In genomic region chr3:88138336-88139242, GRCm38 (mm10) we compare ENCODE assay signal across 8 mouse cellular contexts. TPM values are rescaled to one million over a fixed set of nuclear protein-coding genes. Genes with fewer than 3 reads are reported as not detected.
DNase-seq lines count a peak whose midpoint lies in the region; ATAC-seq lines count a peak whose summit lies in the region.

No protein-coding gene starts in this region.

- no peaks in the 10 kb centered on the region for H3K9me3 ChIP-seq in forebrain, embryonic 11.5 days (ENCODE audit: control insufficient read depth, low read length)
- no peaks in the 10 kb centered on the region for H3K9me3 ChIP-seq in heart, embryonic 16.5 days (replicated peaks; ENCODE audit: control insufficient read depth, low read length)
- no peaks in the 10 kb centered on the region for H3K9me3 ChIP-seq in liver, embryonic 15.5 days (replicated peaks)
- H3K9me3 ChIP-seq in neural tube, embryonic 12.5 days, result no peaks in the 10 kb centered on the region

- under 1% methylated on average over 32 of the region's 32 CpGs for WGBS in forebrain, embryonic 11.5 days
- under 1% methylated on average over 32 of the region's 32 CpGs for WGBS in heart, embryonic 16.5 days
- WGBS in liver, embryonic 15.5 days (ENCODE audit: insufficient replicate concordance), result under 1% methylated on average over 32 of the region's 32 CpGs
- under 1% methylated on average over 32 of the region's 32 CpGs for WGBS in neural tube, embryonic 12.5 days

- peak; percentile 89 for DNase-seq in c-Kit-positive CD71-negative TER-119-negative erythroid progenitor cells, embryonic 14.5 days (ENCODE audit: low read depth)
- DNase-seq in forebrain, embryonic 11.5 days (ENCODE audit: low spot score), result peak; percentile 95
- DNase-seq in kidney, postnatal 36 days, result peak; percentile 96 to 98
- peak; percentile 99 for DNase-seq in telencephalon, adult 2 months (ENCODE audit: low read depth, low spot score)

- H3K4me2 ChIP-seq in forebrain, embryonic 11.5 days (ENCODE audit: low read depth, low read length, severe bottlenecking), result peak overlapping the region; percentile 94
- peak overlapping the region; percentile 95 for H3K4me2 ChIP-seq in heart, embryonic 16.5 days (ENCODE audit: low read depth, low read length)
- H3K4me2 ChIP-seq in liver, embryonic 15.5 days, result peak overlapping the region; percentile 91
- peak overlapping the region; percentile 84 for H3K4me2 ChIP-seq in neural tube, embryonic 12.5 days (replicated peaks)

- H3K27ac ChIP-seq in forebrain, embryonic 11.5 days (ENCODE audit: low read depth, low read length), result peak overlapping the region; percentile 57
- peak overlapping the region; percentile 100 for H3K27ac ChIP-seq in heart, embryonic 16.5 days (ENCODE audit: low read length)
- H3K27ac ChIP-seq in liver, embryonic 15.5 days (replicated peaks), result peak overlapping the region; percentile 77
- peak overlapping the region; percentile 9; the same call in 1 of the 2 replicates for H3K27ac ChIP-seq in neural tube, embryonic 12.5 days

- ATAC-seq in CD4-positive, CD25-positive, alpha-beta regulatory T cell, adult 4 months, result peak; percentile 59
- peak; percentile 69 for ATAC-seq in forebrain, embryonic 11.5 days (replicated peaks; ENCODE audit: low FRiP score)
- peak; percentile 67 for ATAC-seq in heart, embryonic 16.5 days (replicated peaks; ENCODE audit: extremely low read depth, insufficient read depth, low FRiP score)
- ATAC-seq in liver, embryonic 15.5 days (ENCODE audit: insufficient read depth), result peak; percentile 31
- peak; percentile 70 for ATAC-seq in neural tube, embryonic 12.5 days (ENCODE audit: low FRiP score, low read depth)

- peak overlapping the region; percentile 60 for H3K4me3 ChIP-seq in forebrain, embryonic 11.5 days (ENCODE audit: low read depth, low read length)
- H3K4me3 ChIP-seq in heart, embryonic 16.5 days (ENCODE audit: low read length), result peak overlapping the region; percentile 64
- H3K4me3 ChIP-seq in liver, embryonic 15.5 days (replicated peaks), result peak overlapping the region; percentile 60
- peak overlapping the region; percentile 48 for H3K4me3 ChIP-seq in neural tube, embryonic 12.5 days

- peaks cover 21% of the 10 kb centered on the region for H3K27me3 ChIP-seq in forebrain, embryonic 11.5 days (ENCODE audit: control insufficient read depth, insufficient read depth, low read length)
- H3K27me3 ChIP-seq in heart, embryonic 16.5 days (ENCODE audit: control insufficient read depth, insufficient read depth, low read length), result no peaks in the 10 kb centered on the region
- H3K27me3 ChIP-seq in liver, embryonic 15.5 days, result peaks cover 18% of the 10 kb centered on the region; the same call in 1 of the 2 replicates
- H3K27me3 ChIP-seq in neural tube, embryonic 12.5 days (replicated peaks), result peaks cover 15% of the 10 kb centered on the region

- peak overlapping the region; percentile 69 for H3K9ac ChIP-seq in forebrain, embryonic 11.5 days (ENCODE audit: low read length)
- peak overlapping the region; percentile 77 for H3K9ac ChIP-seq in heart, embryonic 16.5 days (ENCODE audit: low read length)
- H3K9ac ChIP-seq in liver, embryonic 15.5 days, result peak overlapping the region; percentile 50
- H3K9ac ChIP-seq in neural tube, embryonic 12.5 days, result peak overlapping the region; percentile 50

- H3K4me1 ChIP-seq in forebrain, embryonic 11.5 days (replicated peaks; ENCODE audit: control insufficient read depth, insufficient read depth, low read length), result peaks cover 16% of the 10 kb centered on the region
- peaks cover 53% of the 10 kb centered on the region for H3K4me1 ChIP-seq in heart, embryonic 16.5 days (ENCODE audit: control insufficient read depth, insufficient read depth, low read length)
- H3K4me1 ChIP-seq in liver, embryonic 15.5 days (replicated peaks), result peaks cover 64% of the 10 kb centered on the region
- peaks cover 25% of the 10 kb centered on the region for H3K4me1 ChIP-seq in neural tube, embryonic 12.5 days

- H3K36me3 ChIP-seq in forebrain, embryonic 11.5 days (ENCODE audit: control insufficient read depth, insufficient read depth, low read length), result no peaks in the 10 kb centered on the region
- no peaks in the 10 kb centered on the region for H3K36me3 ChIP-seq in heart, embryonic 16.5 days (ENCODE audit: control insufficient read depth, insufficient read depth)
- no peaks in the 10 kb centered on the region for H3K36me3 ChIP-seq in liver, embryonic 15.5 days (replicated peaks)
- no peaks in the 10 kb centered on the region for H3K36me3 ChIP-seq in neural tube, embryonic 12.5 days

RNA-seq across cellular contexts. Expression of gene Mef2d, which starts 3.6 kb away (rescaled TPM):
- 10 to 100 TPM; 30.9 to 36.1 TPM for polyA plus RNA-seq in CD4-positive, CD25-positive, alpha-beta regulatory T cell, adult 4 months (2017; shearing (Covaris generic))
- polyA plus RNA-seq in forebrain, embryonic 11.5 days (2014; fragmentation: Nextera tagmentation; extraction: Ambion mirVana), result 17.3 and 19.7 TPM in 2 replicates
- 40.5 and 44.7 TPM in 2 replicates for polyA plus RNA-seq in heart, embryonic 16.5 days (2015; fragmentation: Nextera tagmentation; extraction: Ambion mirVana)
- polyA plus RNA-seq in liver, embryonic 15.5 days (2015; fragmentation: Nextera tagmentation; extraction: Ambion mirVana), result 6.8 and 7.1 TPM in 2 replicates
- polyA plus RNA-seq in neural tube, embryonic 12.5 days (2016; fragmentation: Nextera tagmentation; extraction: Ambion mirVana), result 17.6 and 19.8 TPM in 2 replicates

RNA-seq across cellular contexts. Expression of gene Iqgap3, which starts 56.8 kb away (rescaled TPM):
- polyA plus RNA-seq in CD4-positive, CD25-positive, alpha-beta regulatory T cell, adult 4 months (2017; shearing (Covaris generic)), result 1 to 10 TPM in 1 of 2 experiments, under 1 TPM in 1; 0.75 to 1.5 TPM
- polyA plus RNA-seq in forebrain, embryonic 11.5 days (2014; fragmentation: Nextera tagmentation; extraction: Ambion mirVana), result 26.8 and 27.0 TPM in 2 replicates
- 23.6 and 27.8 TPM in 2 replicates for polyA plus RNA-seq in heart, embryonic 16.5 days (2015; fragmentation: Nextera tagmentation; extraction: Ambion mirVana)
- 7.3 and 8.0 TPM in 2 replicates for polyA plus RNA-seq in liver, embryonic 15.5 days (2015; fragmentation: Nextera tagmentation; extraction: Ambion mirVana)
- polyA plus RNA-seq in neural tube, embryonic 12.5 days (2016; fragmentation: Nextera tagmentation; extraction: Ambion mirVana), result 14.1 and 14.3 TPM in 2 replicates

Comparison
In these comparisons a context has a peak if more than half of its experiments do, and no peak if none do; other contexts are left out.
1. Peak in every context shown above with its lines: DNase-seq, ATAC-seq, H3K4me3 ChIP-seq and H3K27ac ChIP-seq.
2. H3K27ac ChIP-seq: peak in every context shown above with its lines; median percentile 100 in heart, embryonic 16.5 days; 77 in liver, embryonic 15.5 days; 57 in forebrain, embryonic 11.5 days; 9 in neural tube, embryonic 12.5 days.